14 mouse cellular contexts compared by ENCODE assay signal in the genomic region with DNA sequence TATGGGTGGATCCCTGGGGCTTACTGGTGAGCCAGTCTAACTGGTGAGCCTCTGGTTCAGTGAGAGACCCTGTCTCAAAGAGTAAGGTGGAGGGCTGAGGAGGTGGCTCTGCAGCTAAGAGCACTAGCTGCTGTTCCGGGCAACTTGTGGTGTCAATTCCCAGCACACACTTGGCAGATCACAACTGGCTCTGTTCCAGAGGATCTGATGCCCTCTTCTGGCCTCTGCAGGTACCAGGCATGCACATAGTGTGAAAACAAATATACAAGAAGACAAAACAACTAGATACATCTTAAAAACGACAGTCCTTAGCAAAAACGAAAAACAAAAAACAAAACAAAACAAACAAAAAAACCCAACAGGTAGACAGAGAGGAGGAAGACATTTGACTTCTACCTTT. TPM values are rescaled to one million over a fixed set of nuclear protein-coding genes. Genes with fewer than 3 reads are reported as not detected.
DNase-seq lines count a peak whose midpoint lies in the region; TF ChIP-seq lines count a peak whose summit lies in the region.
"Had no signal": no experiment of that assay in that cellular context is flagged by ENCODE, and none has a peak within 500 bp of the region (broad histone marks: within the 10 kb centered on the region; RNA-seq: fewer than 3 reads in every experiment).

No protein-coding gene starts in this region.

- peak; percentile 13 for TF ChIP-seq CTCF in left cerebral cortex, adult 2 months (IDR thresholded peaks at IDR 0.05)

- peak; percentile 71 for DNase-seq in adrenal gland, postnatal 14 days
- DNase-seq in adrenal gland, postnatal 4 days (ENCODE audit: low spot score in 2 of 2), result no peak
- no peak for DNase-seq in left cerebral cortex, adult 2 months (ENCODE audit: extremely low spot score in 1 of 2, low spot score in 2 of 2)
- no peak for DNase-seq in left cerebral cortex, postnatal 14 days (ENCODE audit: low spot score in 2 of 2)
- peak; percentile 68 for DNase-seq in ZHBTc4 (ENCODE audit: low read depth, low spot score)
- DNase-seq in lung, postnatal 25 days (ENCODE audit: low spot score), result peak; percentile 57
- DNase-seq in urinary bladder, postnatal 25 days (ENCODE audit: low spot score), result no peak
- DNase-seq in hindbrain, embryonic 10.5 days (ENCODE audit: low spot score), result no peak
- DNase-seq: embryo, embryonic 11 days had no signal

- intact Hi-C loops in left cerebral cortex, adult 2 months (cut with DNase I), result no loop called here
- intact Hi-C loops in left cerebral cortex, postnatal 14 days (cut with DNase I), result no loop called here

- H3K4me3 ChIP-seq in left cerebral cortex, adult 2 months, result no peak overlapping the region
- H3K4me3 ChIP-seq in hindbrain, embryonic 10.5 days, result no peak overlapping the region
- H3K4me3 ChIP-seq: forebrain, embryonic 12.5 days; limb, embryonic 10.5 days; neural tube, embryonic 13.5 days had no signal

- WGBS in hindbrain, embryonic 10.5 days, result 53% methylated on average over 3 of the region's 3 CpGs

- peaks cover 8% of the 10 kb centered on the region for H3K4me1 ChIP-seq in hindbrain, embryonic 10.5 days (replicated peaks)

- no peak overlapping the region for H3K27ac ChIP-seq in left cerebral cortex, adult 2 months
- H3K27ac ChIP-seq in hindbrain, embryonic 10.5 days, result no peak overlapping the region
- H3K27ac ChIP-seq: forebrain, embryonic 12.5 days; kidney, postnatal 0 days; limb, embryonic 10.5 days; neural tube, embryonic 13.5 days had no signal

- no peaks in the 10 kb centered on the region for H3K36me3 ChIP-seq in hindbrain, embryonic 10.5 days
- H3K36me3 ChIP-seq: forebrain, embryonic 12.5 days; limb, embryonic 10.5 days; neural tube, embryonic 13.5 days had no signal

- peaks cover 7% of the 10 kb centered on the region; the same call in 1 of the 2 replicates for H3K27me3 ChIP-seq in hindbrain, embryonic 10.5 days (ENCODE audit: insufficient read depth, poor library complexity, severe bottlenecking)
- H3K27me3 ChIP-seq: forebrain, embryonic 12.5 days; neural tube, embryonic 13.5 days had no signal

- H3K9me3 ChIP-seq in hindbrain, embryonic 10.5 days, result peaks cover 4% of the 10 kb centered on the region; the same call in 1 of the 2 replicates
- H3K9me3 ChIP-seq: limb, embryonic 10.5 days; neural tube, embryonic 13.5 days had no signal

RNA-seq across cellular contexts. Expression of gene Axl, which starts 5.2 kb away (rescaled TPM):
- total RNA-seq in adrenal gland, postnatal 14 days (2021), result 44.8 and 57.9 TPM in 2 replicates
- total RNA-seq in adrenal gland, postnatal 4 days (2021), result 100 to 1,000 TPM; 100 to 102 TPM
- total RNA-seq in left cerebral cortex, adult 2 months (2021), result 10 to 100 TPM; 33.2 to 40.5 TPM
- 10 to 100 TPM; 35.9 to 38.8 TPM for total RNA-seq in left cerebral cortex, postnatal 14 days (2021)
- 15.0 and 18.4 TPM in 2 replicates for polyA plus RNA-seq in hindbrain, embryonic 10.5 days (2016; fragmentation: Nextera tagmentation; extraction: Ambion mirVana)

RNA-seq across cellular contexts. Expression of gene Cyp2s1, which starts 23.0 kb away (rescaled TPM):
- total RNA-seq in adrenal gland, postnatal 14 days (2021), result 2.9 and 3.3 TPM in 2 replicates
- 1 to 10 TPM; 4.8 to 7.7 TPM for total RNA-seq in adrenal gland, postnatal 4 days (2021)
- 1 to 10 TPM; 3.2 to 4.2 TPM for total RNA-seq in left cerebral cortex, adult 2 months (2021)
- total RNA-seq in left cerebral cortex, postnatal 14 days (2021), result 1 to 10 TPM; 3.5 to 4.6 TPM
- polyA plus RNA-seq in hindbrain, embryonic 10.5 days (2016; fragmentation: Nextera tagmentation; extraction: Ambion mirVana), result 0.44 and 0.46 TPM in 2 replicates
- total RNA-seq: megakaryocyte-erythroid progenitor cell, adult 5-6 weeks had no signal

RNA-seq across cellular contexts. Expression of gene Hnrnpul1, which starts 39.1 kb away (rescaled TPM):
- 119 and 130 TPM in 2 replicates for total RNA-seq in adrenal gland, postnatal 14 days (2021)
- 100 to 1,000 TPM; 167 to 177 TPM for total RNA-seq in adrenal gland, postnatal 4 days (2021)
- total RNA-seq in left cerebral cortex, adult 2 months (2021), result 100 to 1,000 TPM in 1 of 2 experiments, 10 to 100 TPM in 1; 96.5 to 101 TPM
- 100 to 1,000 TPM; 102 to 103 TPM for total RNA-seq in left cerebral cortex, postnatal 14 days (2021)
- 60.5 and 61.6 TPM in 2 replicates for polyA plus RNA-seq in hindbrain, embryonic 10.5 days (2016; fragmentation: Nextera tagmentation; extraction: Ambion mirVana)

Comparison
In these comparisons a context has a peak if more than half of its experiments do, and no peak if none do; other contexts are left out.
1. DNase-seq: peak in adrenal gland, postnatal 14 days (single experiment), ZHBTc4 (single experiment) and lung, postnatal 25 days (single experiment); none in adrenal gland, postnatal 4 days (0 of 2), left cerebral cortex, adult 2 months (0 of 2), left cerebral cortex, postnatal 14 days (0 of 2), urinary bladder, postnatal 25 days (single experiment) and hindbrain, embryonic 10.5 days (single experiment).